Mouse (Mus musculus) stomach, embryonic 15.5 days (tissue): ENCODE measurements around the gene Amh. TPM values are rescaled to one million over a fixed set of nuclear protein-coding genes. Genes with fewer than 3 reads are reported as not detected.

ENCODE experiments used
- ATAC-seq: fragments of 200-750 bp; cut with Nextera tagmentation; 2 replicates; pipeline ENCODE4 v1.8.0; 2017; ENCODE audit warnings: low read depth, moderate number of reproducible peaks, moderate TSS enrichment; ENCODE audit not compliant: insufficient read depth, low FRiP score
- H3K27ac ChIP-seq: fragments of 300-500 bp; sonication (generic); 2 replicates; pipeline ENCODE4 v1.5.1; 2015; ENCODE audit warnings: mild to moderate bottlenecking, inconsistent platforms
- H3K27me3 ChIP-seq: fragments of 300-500 bp; sonication (generic); replicated peaks from 2 replicates; pipeline ENCODE4 v1.6.1; 2015; ENCODE audit warnings: inconsistent platforms
- H3K36me3 ChIP-seq: fragments of 300-500 bp; sonication (generic); 2 replicates; pipeline ENCODE4 v1.6.1; 2015; ENCODE audit warnings: inconsistent platforms
- H3K4me1 ChIP-seq: fragments of 300-500 bp; sonication (generic); 2 replicates; pipeline ENCODE4 v1.6.1; 2015; ENCODE audit warnings: inconsistent platforms
- H3K4me2 ChIP-seq: fragments of 300-500 bp; sonication (generic); 2 replicates; pipeline ENCODE4 v1.6.1; 2015; ENCODE audit warnings: mild to moderate bottlenecking, inconsistent platforms
- H3K4me3 ChIP-seq: fragments of 300-500 bp; sonication (generic); replicated peaks from 2 replicates; pipeline ENCODE4 v1.5.1; 2015; ENCODE audit warnings: inconsistent platforms
- H3K9ac ChIP-seq: fragments of 300-500 bp; sonication (generic); 2 replicates; pipeline ENCODE4 v1.6.1; 2015; ENCODE audit warnings: inconsistent platforms
- H3K9me3 ChIP-seq: fragments of 300-500 bp; sonication (generic); 2 replicates; pipeline ENCODE4 v1.6.1; 2016; ENCODE audit warnings: inconsistent platforms
- WGBS: fragments of 180-500 bp; shearing (Covaris S2); methylation state at CpG from one replicate; pipeline ENCODE4 v1.1.7; 2015; 5-methylcytosine and 5-hydroxymethylcytosine counted together
- polyA plus RNA-seq: library from polyadenylated mRNA; unstranded; fragments of >200 nt; fragmentation: Nextera tagmentation; extraction: Ambion mirVana; gene quantifications from 2 replicates; pipeline ENCODE4 v1.2.1, GENCODE M21; 2015

The Amh gene
- polyA plus RNA-seq, 1 experiment from 2014 or later: not detected

DNA sequence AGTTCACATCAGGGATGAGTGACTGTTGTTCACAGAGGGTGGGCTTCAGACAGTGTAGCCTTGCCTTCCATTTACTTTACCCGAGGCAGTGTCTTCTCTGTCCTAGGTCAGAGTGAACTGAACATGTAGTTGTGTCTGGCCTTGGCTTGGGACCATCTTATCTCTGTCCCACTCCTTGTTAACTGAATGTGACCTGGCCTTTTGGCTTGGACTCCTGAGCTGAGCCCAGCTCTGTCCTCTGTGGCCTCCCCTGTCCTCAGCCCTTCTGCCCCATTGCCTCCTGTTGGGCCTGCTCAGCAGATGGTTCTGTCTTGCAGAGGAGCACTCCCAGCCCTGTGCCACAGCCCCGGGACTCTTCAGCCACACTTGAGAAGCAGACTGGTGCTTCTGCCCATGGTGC lies 17.5 kb upstream of the Amh start:
- Histone ChIP-seq H3K36me3 (peaks cover 82% of the 10 kb centered on the region), H3K9ac (no peak overlapping the region), H3K9me3 (no peaks in the 10 kb centered on the region), H3K4me1 (0 out of 2 replicates have a peak, but pooled peaks cover 7% of the 10 kb centered on the region), H3K4me2 (no peak overlapping the region), H3K27me3 (no peaks in the 10 kb centered on the region), H3K4me3 (no peak overlapping the region), H3K27ac (no peak overlapping the region)
- 76% methylated on average over 2 of the region's 2 CpGs for WGBS
- no peak for ATAC-seq

DNA sequence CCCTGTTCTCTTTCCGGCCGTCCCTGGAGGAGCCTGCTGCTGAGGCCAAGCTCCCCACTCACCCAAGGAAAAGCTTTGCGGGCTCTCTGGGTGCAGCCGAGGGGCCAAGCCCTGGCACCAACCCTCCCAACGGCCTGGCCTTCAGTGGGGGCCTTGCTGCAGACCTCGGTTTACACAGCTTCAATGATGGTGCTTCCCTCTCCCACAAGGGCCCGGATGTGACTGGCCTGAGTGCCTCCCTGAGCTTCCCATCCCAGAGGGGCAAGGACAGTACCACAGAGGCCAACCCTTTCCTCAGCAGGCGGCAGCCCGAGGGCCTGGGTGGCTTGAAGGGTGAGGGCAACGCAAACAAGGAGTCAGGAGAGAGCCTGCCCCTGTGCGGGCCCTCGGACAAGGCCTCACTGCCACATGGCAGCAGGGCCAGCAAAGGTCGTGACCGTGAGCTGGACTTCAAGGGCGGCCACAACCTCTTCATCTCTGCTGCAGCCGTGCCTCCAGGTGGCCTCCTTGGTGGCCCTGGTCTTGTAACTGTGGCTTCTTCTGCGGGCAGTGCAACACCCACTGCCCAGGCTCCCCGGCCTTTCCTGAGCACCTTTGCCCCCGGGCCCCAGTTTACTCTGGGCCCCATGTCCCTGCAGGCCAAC lies 14.2 kb upstream of the Amh start:
- Histone ChIP-seq H3K4me2 (no peak overlapping the region), H3K27me3 (no peaks in the 10 kb centered on the region), H3K4me1 (0 out of 2 replicates have a peak, but pooled peaks cover 7% of the 10 kb centered on the region), H3K4me3 (no peak overlapping the region), H3K9me3 (no peaks in the 10 kb centered on the region), H3K36me3 (peaks cover 68% of the 10 kb centered on the region), H3K9ac (no peak overlapping the region), H3K27ac (no peak overlapping the region)
- 83% methylated on average over 19 of the region's 19 CpGs for WGBS
- no peak for ATAC-seq

DNA sequence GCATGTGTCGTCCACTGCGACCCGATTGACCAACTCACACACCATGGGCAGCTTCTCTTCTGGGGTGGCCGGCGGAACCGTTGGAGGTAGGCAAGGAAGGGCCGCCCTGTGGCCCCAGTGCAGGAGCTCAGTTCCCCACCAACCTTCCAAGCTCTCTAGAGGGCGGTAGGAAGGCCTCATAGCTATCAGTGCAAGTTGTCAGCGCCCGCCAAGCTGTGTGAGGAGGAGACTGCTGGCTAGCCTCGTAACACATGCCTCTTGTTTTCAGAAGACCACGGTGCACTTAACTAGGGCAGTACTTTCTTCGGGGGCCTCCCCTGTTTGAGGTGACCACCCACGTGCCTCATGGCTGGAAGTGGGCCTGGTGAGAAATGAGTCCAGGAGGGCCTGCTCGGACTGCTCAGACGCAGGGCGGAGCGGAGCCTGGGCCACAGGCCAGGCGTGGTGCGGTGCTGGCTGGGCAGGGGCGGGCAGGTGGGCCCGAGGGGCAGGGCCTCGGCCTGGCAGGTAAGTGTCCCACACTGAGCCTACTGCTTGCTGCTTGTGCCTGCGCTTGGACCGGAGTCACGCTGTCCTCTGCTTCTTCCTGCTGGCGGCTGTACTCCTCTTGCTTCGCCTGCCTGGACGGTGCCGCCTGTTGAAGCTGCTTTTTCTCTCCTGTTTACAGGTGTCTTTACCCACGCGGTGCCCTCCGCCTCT lies 13.4 kb upstream of the Amh start:
- no peak overlapping the region for H3K4me2 ChIP-seq
- H3K9ac ChIP-seq: no peak overlapping the region
- H3K9me3 ChIP-seq: no peaks in the 10 kb centered on the region
- peaks cover 60% of the 10 kb centered on the region for H3K36me3 ChIP-seq
- no peak overlapping the region for H3K4me3 ChIP-seq
- no peak for ATAC-seq
- H3K27ac ChIP-seq: peak overlapping the region; percentile 35; the same call in 1 of the 2 replicates
- H3K27me3 ChIP-seq: no peaks in the 10 kb centered on the region
- H3K4me1 ChIP-seq: peaks cover 11% of the 10 kb centered on the region
- 74% methylated on average over 33 of the region's 33 CpGs for WGBS

DNA sequence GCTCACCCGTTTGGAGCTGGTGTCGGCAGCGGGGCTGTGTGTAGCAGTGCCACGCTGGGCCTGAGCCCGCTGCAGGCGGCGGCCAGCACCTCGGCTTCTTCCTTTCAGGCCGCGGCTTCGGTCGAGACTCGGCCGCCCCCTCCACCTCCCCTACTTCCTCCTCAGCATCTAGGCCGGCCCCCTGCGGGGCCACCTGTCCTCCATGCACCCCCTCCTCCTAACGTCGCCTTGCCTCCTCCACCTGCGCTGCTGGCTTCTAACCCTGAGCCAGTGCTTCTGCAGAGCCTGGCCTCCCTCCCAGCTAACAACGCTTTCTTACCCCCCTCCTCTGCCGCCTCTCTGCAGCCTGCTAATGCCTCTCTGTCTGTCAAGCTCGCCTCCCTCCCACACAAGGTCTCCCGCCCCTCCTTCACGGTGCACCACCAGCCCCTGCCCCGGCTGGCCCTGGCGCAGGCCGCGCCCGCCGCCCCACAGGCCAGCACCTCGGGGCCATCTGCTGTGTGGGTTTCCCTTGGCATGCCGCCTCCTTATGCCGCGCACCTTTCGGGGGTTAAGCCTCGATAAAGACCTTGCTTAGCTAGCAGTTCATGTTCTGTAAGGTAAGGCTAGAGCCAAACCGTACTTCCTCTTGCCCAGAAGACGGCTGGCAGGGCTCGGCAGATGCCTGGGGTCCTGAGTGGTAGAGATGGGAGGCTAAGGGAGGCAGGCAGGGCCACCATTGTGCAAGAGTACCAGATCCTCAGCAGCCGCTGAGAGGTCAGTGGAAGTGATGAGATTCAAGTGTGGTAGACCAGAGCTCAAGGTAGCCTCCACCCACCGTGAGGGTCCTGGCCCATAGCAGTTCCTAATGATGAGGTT lies 12.6 kb upstream of the Amh start:
- Histone ChIP-seq H3K9me3 (no peaks in the 10 kb centered on the region), H3K4me1 (peaks cover 17% of the 10 kb centered on the region), H3K9ac (no peak overlapping the region), H3K27ac (peak overlapping the region; percentile 35; the same call in 1 of the 2 replicates), H3K36me3 (peaks cover 56% of the 10 kb centered on the region), H3K4me2 (no peak overlapping the region), H3K4me3 (no peak overlapping the region), H3K27me3 (no peaks in the 10 kb centered on the region)
- WGBS: 60% methylated on average over 41 of the region's 41 CpGs
- ATAC-seq: no peak

DNA sequence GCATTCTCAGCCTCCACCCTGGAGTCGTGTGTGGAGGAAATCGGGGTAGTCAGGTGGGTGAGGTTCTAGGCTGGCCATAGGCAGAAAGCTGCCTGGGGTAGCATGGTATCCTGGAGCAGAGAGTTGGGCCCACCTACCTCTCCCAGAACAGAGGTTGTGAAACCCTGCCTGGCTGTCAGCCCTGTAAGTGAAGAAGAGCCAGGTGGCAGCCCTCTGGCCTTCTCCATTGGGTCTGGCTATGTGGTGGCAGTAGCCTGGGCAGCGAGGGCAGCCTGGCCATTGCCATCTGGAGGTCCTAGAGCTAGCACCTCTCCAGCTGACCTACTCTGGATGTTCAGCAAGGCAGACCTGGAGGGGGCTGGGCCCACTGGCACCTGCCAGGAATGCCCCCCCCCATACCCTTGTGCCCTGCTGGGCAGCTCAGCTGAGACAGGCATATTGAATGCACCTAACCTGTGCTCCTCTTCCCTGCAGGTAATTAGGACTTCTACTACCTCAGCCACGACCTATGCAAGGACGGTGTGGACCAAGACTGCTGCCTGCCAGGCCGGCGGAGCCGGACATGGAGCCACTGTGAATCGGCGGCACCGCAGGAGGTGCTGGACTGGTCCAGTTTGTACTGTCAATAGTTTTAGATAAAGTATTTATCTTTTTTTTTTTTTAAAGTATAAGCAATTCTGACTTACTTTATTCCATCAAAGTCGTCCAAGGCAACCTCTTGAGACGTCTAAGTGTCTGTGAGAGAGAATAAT lies 11.8 kb upstream of the Amh start:
- 86% methylated on average over 13 of the region's 13 CpGs for WGBS
- no peak overlapping the region for H3K9ac ChIP-seq

DNA sequence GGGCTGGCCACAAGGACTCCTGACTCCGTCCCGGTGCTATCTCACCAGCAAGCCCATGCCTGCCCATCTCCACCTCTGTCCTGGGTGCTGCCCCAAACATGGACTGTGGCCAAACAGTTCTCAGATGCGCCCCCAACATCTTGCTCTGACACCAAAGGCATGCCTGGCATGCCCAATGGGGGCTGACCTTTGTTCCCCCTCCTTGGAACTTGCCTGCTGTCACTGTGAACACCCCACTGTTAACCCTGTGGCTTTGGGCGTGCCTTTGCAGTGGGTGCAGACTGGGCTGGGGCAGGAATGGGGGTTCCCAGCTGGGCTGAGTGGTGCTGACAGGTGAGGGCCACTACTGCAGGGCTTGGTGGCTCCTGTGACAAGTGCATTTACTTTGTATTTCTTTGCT lies 11.2 kb upstream of the Amh start:
- Histone ChIP-seq H3K4me3 (no peak overlapping the region), H3K9ac (no peak overlapping the region), H3K27me3 (no peaks in the 10 kb centered on the region), H3K36me3 (peaks cover 48% of the 10 kb centered on the region), H3K9me3 (no peaks in the 10 kb centered on the region), H3K4me2 (no peak overlapping the region), H3K4me1 (peaks cover 17% of the 10 kb centered on the region), H3K27ac (no peak overlapping the region)
- WGBS: 71% methylated on average over 4 of the region's 4 CpGs
- ATAC-seq: no peak

More for the DNA sequence above, 11.8 kb upstream of the Amh start:
- peaks cover 17% of the 10 kb centered on the region for H3K4me1 ChIP-seq
- no peak for ATAC-seq
- no peak overlapping the region for H3K4me2 ChIP-seq
- H3K4me3 ChIP-seq: no peak overlapping the region
- no peaks in the 10 kb centered on the region for H3K9me3 ChIP-seq
- peaks cover 54% of the 10 kb centered on the region for H3K36me3 ChIP-seq
- H3K27me3 ChIP-seq: no peaks in the 10 kb centered on the region
- no peak overlapping the region for H3K27ac ChIP-seq

DNA sequence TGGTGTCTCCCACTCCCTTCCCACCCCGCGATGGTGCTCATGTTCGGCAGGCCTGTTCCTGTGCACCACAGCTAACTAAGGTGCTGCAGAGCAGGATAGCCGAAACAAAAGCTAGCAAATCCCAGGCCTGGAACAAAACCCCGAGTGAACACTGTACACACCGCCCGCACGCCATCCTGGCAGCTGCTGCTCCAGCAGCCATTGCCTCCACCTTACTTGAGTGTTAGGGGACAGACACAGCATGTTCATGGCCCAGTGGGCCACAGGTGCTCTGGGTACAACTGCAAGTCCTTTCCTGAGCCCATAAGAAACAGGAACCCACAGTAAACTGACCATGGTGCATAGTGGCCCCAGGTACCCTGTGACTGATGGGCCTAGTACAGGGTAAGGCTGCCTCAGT lies 10.3 kb upstream of the Amh start:
- Histone ChIP-seq H3K9ac (no peak overlapping the region), H3K9me3 (no peaks in the 10 kb centered on the region), H3K4me1 (peaks cover 20% of the 10 kb centered on the region), H3K4me2 (no peak overlapping the region), H3K27ac (no peak overlapping the region), H3K27me3 (no peaks in the 10 kb centered on the region), H3K36me3 (peaks cover 40% of the 10 kb centered on the region), H3K4me3 (no peak overlapping the region)
- no peak for ATAC-seq
- whole genome bisulfite sequencing: 87% methylated on average over 8 of the region's 8 CpGs

DNA sequence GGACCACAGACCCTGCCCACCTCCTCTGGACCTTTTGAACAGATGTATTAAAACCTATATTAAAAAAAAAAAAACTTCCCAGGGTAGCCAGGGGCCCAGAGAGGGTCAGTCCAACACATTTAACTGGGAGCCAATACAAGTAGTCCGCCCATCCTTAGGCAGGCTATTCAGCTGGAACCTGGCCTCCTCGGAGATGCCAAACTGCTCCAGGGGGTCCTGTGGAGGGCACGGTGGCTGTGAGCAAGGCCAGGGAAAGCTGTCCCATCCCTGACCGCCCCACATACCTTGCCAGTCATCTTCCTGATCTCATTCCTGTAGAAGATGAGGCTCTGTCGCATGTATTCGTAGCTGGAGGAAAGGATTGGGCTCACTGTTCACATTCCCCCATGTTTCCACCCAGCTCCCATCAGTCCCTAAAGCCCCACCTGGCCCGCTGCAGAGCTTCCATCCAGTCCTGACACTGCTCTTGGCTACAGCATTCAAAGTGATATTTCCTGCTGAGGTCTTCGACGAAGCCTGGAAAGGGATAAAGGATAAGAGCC lies 8.7 kb upstream of the Amh start:
- H3K27me3 ChIP-seq: no peaks in the 10 kb centered on the region
- 82% methylated on average over 9 of the region's 9 CpGs for WGBS
- no peak for ATAC-seq
- H3K27ac ChIP-seq: no peak overlapping the region
- H3K9ac ChIP-seq: no peak overlapping the region
- peaks cover 30% of the 10 kb centered on the region for H3K36me3 ChIP-seq
- no peaks in the 10 kb centered on the region for H3K9me3 ChIP-seq
- H3K4me1 ChIP-seq: peaks cover 27% of the 10 kb centered on the region
- H3K4me2 ChIP-seq: peak overlapping the region; percentile 84
- H3K4me3 ChIP-seq: peak overlapping the region; percentile 79

DNA sequence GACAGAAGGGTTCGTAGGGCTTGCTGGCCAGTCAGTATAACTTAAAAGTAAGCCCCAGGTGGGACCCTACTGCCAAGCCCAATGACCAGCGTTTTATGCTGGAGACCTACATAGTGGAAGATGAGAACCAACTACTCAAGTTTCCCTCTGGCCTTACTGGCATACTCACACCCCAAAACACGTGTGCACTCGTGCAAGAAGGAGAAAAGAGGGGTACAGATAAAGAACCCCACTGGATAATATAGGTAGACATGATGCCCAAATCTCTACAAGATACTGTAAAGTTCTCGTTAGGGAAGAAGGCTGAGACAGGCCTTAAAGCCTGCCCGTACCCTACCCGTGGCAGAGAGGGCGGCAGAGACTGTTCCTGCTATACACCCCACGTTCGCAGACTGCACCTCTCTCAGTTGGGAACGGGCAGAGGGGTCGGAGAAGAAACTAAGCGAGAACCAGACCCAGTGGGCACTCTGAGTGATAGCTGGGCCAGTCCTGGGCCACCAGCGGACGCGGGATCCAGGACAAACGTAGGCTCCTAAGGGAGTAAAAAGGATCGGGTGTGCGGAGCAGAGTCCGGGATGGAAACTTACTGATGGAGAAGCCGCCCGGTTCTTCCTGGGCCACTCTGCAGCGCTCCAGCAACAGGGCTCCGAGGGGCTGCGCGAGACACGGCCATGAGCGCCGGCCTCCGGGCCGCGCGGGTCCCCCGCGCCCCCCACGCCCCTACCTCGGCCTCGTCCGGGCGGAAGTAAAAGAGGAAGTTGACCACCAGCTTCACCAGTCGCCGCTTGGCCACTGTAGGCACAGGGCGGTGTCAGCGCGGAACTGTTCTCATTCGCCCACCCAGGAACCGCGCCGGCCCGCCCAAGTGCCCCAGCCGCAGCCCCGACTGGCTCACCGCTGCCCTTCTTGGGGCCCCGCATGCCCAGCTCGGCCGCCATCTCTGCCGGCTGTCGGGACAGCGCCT lies 7.6 kb upstream of the Amh start:
- WGBS: 1% methylated on average over 59 of the region's 59 CpGs
- H3K36me3 ChIP-seq: peaks cover 35% of the 10 kb centered on the region
- ATAC-seq: peak; percentile 70
- no peaks in the 10 kb centered on the region for H3K9me3 ChIP-seq
- peak overlapping the region; percentile 84 for H3K4me2 ChIP-seq
- peaks cover 21% of the 10 kb centered on the region for H3K4me1 ChIP-seq
- H3K27ac ChIP-seq: peak overlapping the region; percentile 99
- H3K4me3 ChIP-seq: peak overlapping the region; percentile 79
- H3K9ac ChIP-seq: peak overlapping the region; percentile 84
- H3K27me3 ChIP-seq: no peaks in the 10 kb centered on the region

DNA sequence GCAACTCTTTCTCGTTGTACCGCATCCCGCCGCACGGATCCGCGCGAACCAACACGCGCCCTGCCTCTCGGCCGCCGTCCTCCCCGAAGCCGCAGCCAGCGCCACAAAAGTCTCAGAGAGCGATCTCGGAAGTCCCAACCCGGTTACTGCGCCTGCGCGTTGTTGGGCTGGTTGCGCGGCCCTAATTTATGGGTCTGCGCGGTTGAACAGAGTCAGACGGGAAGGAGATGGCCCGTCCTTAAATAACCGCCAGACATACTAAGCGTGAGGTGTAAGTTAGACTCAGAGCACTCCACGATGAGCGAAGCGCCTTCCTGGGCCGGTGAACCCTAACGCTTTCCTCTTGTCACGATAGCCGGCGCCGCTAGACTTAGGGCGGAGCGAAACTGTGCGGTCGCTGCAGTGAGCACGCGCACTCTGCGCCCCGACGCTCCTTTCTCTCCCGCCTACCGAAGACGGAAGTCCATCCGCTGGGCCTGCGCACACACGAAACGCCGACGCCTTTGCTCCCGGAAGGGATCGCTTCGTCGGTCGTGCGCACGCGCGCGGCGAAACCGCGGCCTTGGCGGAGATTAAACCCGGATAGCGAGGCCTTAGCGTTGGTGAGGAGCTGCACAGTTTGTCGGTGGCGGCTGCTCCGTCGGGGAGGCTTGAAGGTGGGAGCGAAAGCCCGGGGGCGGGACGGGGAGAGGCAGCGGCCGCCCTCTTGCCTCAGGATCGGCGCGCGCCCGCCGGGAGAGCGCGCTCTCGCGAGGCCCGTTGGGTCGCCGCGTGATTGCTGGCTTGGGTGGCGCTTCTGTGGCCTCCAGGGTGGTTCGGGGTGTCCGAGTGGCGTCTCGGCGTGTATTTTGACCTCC lies 6.7 kb upstream of the Amh start, which contains the start of the genes Sf3a2 and Plekhj1:
Gene Sf3a2, plus strand, starts transcription at position 49 of the 857 bp plus-strand sequence.
Gene Plekhj1, minus strand, starts transcription at position 477 of the 857 bp plus-strand sequence.
- Histone ChIP-seq H3K9me3 (no peaks in the 10 kb centered on the region), H3K9ac (peak within 1 kb of the TSS; percentile 97), H3K4me1 (peaks cover 20% of the 10 kb centered on the region), H3K27me3 (no peaks in the 10 kb centered on the region), H3K27ac (peak within 1 kb of the TSS; percentile 99), H3K36me3 (peaks cover 41% of the 10 kb centered on the region), H3K4me3 (peak within 1 kb of the TSS; percentile 79), H3K4me2 (peak within 1 kb of the TSS; percentile 84)
- WGBS: under 1% methylated on average over 104 of the region's 104 CpGs
- ATAC-seq: peak; percentile 92
